Mouse (Mus musculus) forebrain, postnatal 0 days (tissue): Measurements from ENCODE around the gene Ppp1r13b. TPM values are rescaled to one million over a fixed set of nuclear protein-coding genes. Genes with fewer than 3 reads are reported as not detected.

Experiments used
- ATAC-seq: fragments of 200-750 bp; cut with Nextera tagmentation; 2 replicates; pipeline ENCODE4 v1.8.0; 2017; ENCODE audit warnings: mild to moderate bottlenecking, moderate library complexity
- DNase-seq: peaks from one replicate; pipeline ENCODE4 v3.0.0-alpha.2; 2015
- H3K27ac ChIP-seq: fragments of 300-500 bp; sonication (generic); 2 replicates; pipeline ENCODE4 v1.5.1; 2014; ENCODE audit warnings: low read depth, mild to moderate bottlenecking, antibody characterized with exemption, low read length, moderate library complexity, mixed read lengths
- H3K27me3 ChIP-seq: fragments of 300-500 bp; sonication (generic); 2 replicates; pipeline ENCODE4 v1.6.1; 2014; ENCODE audit warnings: mild to moderate bottlenecking, low read length, mixed read lengths; ENCODE audit not compliant: insufficient read depth
- H3K36me3 ChIP-seq: fragments of 300-500 bp; sonication (generic); 2 replicates; pipeline ENCODE4 v1.6.1; 2014; ENCODE audit warnings: mild to moderate bottlenecking, moderate library complexity; ENCODE audit not compliant: insufficient read depth
- H3K4me1 ChIP-seq: fragments of 300-500 bp; sonication (generic); 2 replicates; pipeline ENCODE4 v1.6.1; 2014; ENCODE audit warnings: antibody characterized with exemption; ENCODE audit not compliant: insufficient read depth
- H3K4me2 ChIP-seq: fragments of 300-500 bp; sonication (generic); 2 replicates; pipeline ENCODE4 v1.6.1; 2014; ENCODE audit warnings: low read depth, mild to moderate bottlenecking, moderate library complexity
- H3K4me3 ChIP-seq: fragments of 300-500 bp; sonication (generic); 2 replicates; pipeline ENCODE4 v1.5.1; 2014; ENCODE audit warnings: low read depth, low read length, mixed read lengths
- H3K9ac ChIP-seq: fragments of 300-500 bp; sonication (generic); 2 replicates; pipeline ENCODE4 v1.6.1; 2014; ENCODE audit warnings: mild to moderate bottlenecking
- H3K9me3 ChIP-seq: fragments of 300-500 bp; sonication (generic); 2 replicates; pipeline ENCODE4 v1.6.1; 2016; ENCODE audit warnings: low read length
- CTCF ChIP-seq: sonication (generic); IDR thresholded peaks from 2 replicates; pipeline ENCODE4 v1.5.1; 2016; ENCODE audit warnings: antibody characterized with exemption, control low read depth, low read depth
- WGBS: fragments of 180-500 bp; shearing (Covaris S2); extraction: QIAGEN DNeasy Blood & Tissue Kit; methylation state at CpG from one replicate; pipeline ENCODE4 v1.1.7; 2014; 5-methylcytosine and 5-hydroxymethylcytosine counted together
- polyA plus RNA-seq: library from polyadenylated mRNA; unstranded; fragments of >200 nt; fragmentation: Nextera tagmentation; extraction: Ambion mirVana; gene quantifications from 2 replicates; pipeline ENCODE4 v1.2.1, GENCODE M21; 2015
- total RNA-seq: library from RNA; depleted of rRNA; stranded (reverse); fragments of >200 nt; gene quantifications from 2 replicates; pipeline ENCODE4 v1.2.3, GENCODE M21; 2014

Gene Ppp1r13b
- total and polyA plus RNA-seq, 2 experiments from 2014 or later = 37.6 to 53.8 TPM

GRCm38 (mm10) chr12:111902488-111902887 is 5.4 kb downstream of the Ppp1r13b start:
- Histone ChIP-seq H3K4me1 (peaks cover 12% of the 10 kb centered on the region; the same call in 1 of the 2 replicates), H3K9ac (no peak overlapping the region), H3K4me3 (no peak overlapping the region), H3K9me3 (no peaks in the 10 kb centered on the region), H3K4me2 (no peak overlapping the region), H3K27ac (no peak overlapping the region), H3K27me3 (no peaks in the 10 kb centered on the region), H3K36me3 (no peaks in the 10 kb centered on the region)
- DNase-seq (no peak), ATAC-seq (no peak)
- no peak for TF ChIP-seq CTCF
- 81% methylated on average over 7 of the region's 7 CpGs for WGBS

GRCm38 (mm10) chr12:111901105-111901875 is 6.6 kb downstream of the Ppp1r13b start:
- Histone ChIP-seq H3K36me3 (no peaks in the 10 kb centered on the region), H3K27me3 (no peaks in the 10 kb centered on the region), H3K4me1 (peaks cover 6% of the 10 kb centered on the region; the same call in 1 of the 2 replicates), H3K9me3 (no peaks in the 10 kb centered on the region), H3K9ac (no peak overlapping the region), H3K4me3 (no peak overlapping the region), H3K4me2 (peak overlapping the region; percentile 20; the same call in 1 of the 2 replicates), H3K27ac (peak overlapping the region; percentile 51)
- TF ChIP-seq CTCF = no peak
- DNase-seq (peak; percentile 76), ATAC-seq (peak; percentile 94)
- WGBS = 26% methylated on average over 12 of the region's 12 CpGs

- H3K27me3 ChIP-seq = no peaks in the 10 kb centered on the region
- WGBS = 81% methylated on average over 5 of the region's 5 CpGs
- no peak overlapping the region for H3K4me3 ChIP-seq
- TF ChIP-seq CTCF = no peak
- no peak overlapping the region for H3K9ac ChIP-seq
- H3K4me2 ChIP-seq = no peak overlapping the region
- H3K27ac ChIP-seq = no peak overlapping the region
- H3K36me3 ChIP-seq = no peaks in the 10 kb centered on the region
- DNase-seq (no peak), ATAC-seq (no peak)
- H3K4me1 ChIP-seq = peaks cover 6% of the 10 kb centered on the region; the same call in 1 of the 2 replicates
- no peaks in the 10 kb centered on the region for H3K9me3 ChIP-seq
Observed at GRCm38 (mm10) chr12:111899646-111900045, 8.3 kb downstream of the Ppp1r13b start.

- DNase-seq (no peak), ATAC-seq (no peak)
- H3K27ac ChIP-seq = no peak overlapping the region
- no peak overlapping the region for H3K4me3 ChIP-seq
- no peak for TF ChIP-seq CTCF
- 85% methylated on average over 9 of the region's 9 CpGs for WGBS
- no peaks in the 10 kb centered on the region for H3K36me3 ChIP-seq
- peaks cover 6% of the 10 kb centered on the region; the same call in 1 of the 2 replicates for H3K4me1 ChIP-seq
- no peak overlapping the region for H3K4me2 ChIP-seq
- H3K9ac ChIP-seq = no peak overlapping the region
- H3K9me3 ChIP-seq = no peaks in the 10 kb centered on the region
- no peaks in the 10 kb centered on the region for H3K27me3 ChIP-seq
Observed at GRCm38 (mm10) chr12:111898686-111899085, 9.2 kb downstream of the Ppp1r13b start.

GRCm38 (mm10) chr12:111896908-111897661 is 10.8 kb downstream of the Ppp1r13b start:
- peaks cover 6% of the 10 kb centered on the region; the same call in 1 of the 2 replicates for H3K4me1 ChIP-seq

GRCm38 (mm10) chr12:111894082-111894481 is 13.8 kb downstream of the Ppp1r13b start:
- Histone ChIP-seq H3K4me1 (no peaks in the 10 kb centered on the region), H3K4me2 (no peak overlapping the region), H3K9me3 (no peaks in the 10 kb centered on the region), H3K36me3 (no peaks in the 10 kb centered on the region), H3K27me3 (no peaks in the 10 kb centered on the region), H3K27ac (no peak overlapping the region), H3K4me3 (no peak overlapping the region), H3K9ac (no peak overlapping the region)
- no peak for TF ChIP-seq CTCF
- WGBS = 63% methylated on average over 1 of the region's 1 CpGs
- no peak for DNase-seq
- ATAC-seq = no peak

More at GRCm38 (mm10) chr12:111896908-111897661, 10.8 kb downstream of the Ppp1r13b start:
- Histone ChIP-seq H3K9ac (no peak overlapping the region), H3K4me3 (no peak overlapping the region), H3K27me3 (no peaks in the 10 kb centered on the region), H3K36me3 (no peaks in the 10 kb centered on the region), H3K4me2 (no peak overlapping the region), H3K27ac (no peak overlapping the region), H3K9me3 (no peaks in the 10 kb centered on the region)
- 53% methylated on average over 7 of the region's 7 CpGs for WGBS
- DNase-seq = no peak
- TF ChIP-seq CTCF = no peak
- ATAC-seq = peak; percentile 32

- no peaks in the 10 kb centered on the region for H3K9me3 ChIP-seq
- H3K27me3 ChIP-seq = no peaks in the 10 kb centered on the region
- no peaks in the 10 kb centered on the region for H3K36me3 ChIP-seq
- DNase-seq (no peak), ATAC-seq (no peak)
- no peak for TF ChIP-seq CTCF
- H3K4me1 ChIP-seq = no peaks in the 10 kb centered on the region
- no peak overlapping the region for H3K27ac ChIP-seq
- no peak overlapping the region for H3K4me2 ChIP-seq
- WGBS = 93% methylated on average over 1 of the region's 1 CpGs
- H3K9ac ChIP-seq = no peak overlapping the region
- H3K4me3 ChIP-seq = no peak overlapping the region
Observed at GRCm38 (mm10) chr12:111892981-111893380, 14.9 kb downstream of the Ppp1r13b start.
